Mouse (Mus musculus) kidney, adult 2 months (tissue): ENCODE results near the gene Tldc2.

Source experiments
- CTCF ChIP-seq: fragments of 200-500 bp; conservative IDR thresholded peaks from 2 replicates; pipeline ENCODE4 v1.5.1; 2011; ENCODE audit warnings: low read depth, mild to moderate bottlenecking, control low read depth, low read length, moderate library complexity, mixed read lengths; ENCODE audit not compliant: insufficient read depth, insufficient read length
- POLR2A ChIP-seq: fragments of 200-500 bp; IDR thresholded peaks from one replicate; pipeline ENCODE4 v1.6.1; 2011; ENCODE audit warnings: low read depth, low read length, control low read depth

GRCm38 (mm10) chr2:157071556-157071955, 15.3 kb upstream of the Tldc2 start:
- TF ChIP-seq CTCF (no peak), POLR2A (no peak)
